ENCODE assay signal across 10 mouse cellular contexts in genomic region chr2:26296606-26297195, GRCm38 (mm10). TPM values are rescaled to one million over a fixed set of nuclear protein-coding genes. Genes with fewer than 3 reads are reported as not detected.
DNase-seq lines count a peak whose midpoint lies in the region; ATAC-seq and TF ChIP-seq lines count a peak whose summit lies in the region.
"Had no signal": no experiment of that assay in that cellular context is flagged by ENCODE, and none has a peak within 500 bp of the region (broad histone marks: within the 10 kb centered on the region; RNA-seq: fewer than 3 reads in every experiment).

No protein-coding gene starts in this region.

- peak; percentile 65 for DNase-seq in kidney, postnatal 0 days (ENCODE audit: low spot score)
- no peak for DNase-seq in kidney, postnatal 14 days
- peak; percentile 86 to 88 for DNase-seq in layer of hippocampus, adult 2 months (ENCODE audit: low spot score in 2 of 2)
- DNase-seq in heart, postnatal 10 days, result no peak
- no peak for DNase-seq in adrenal gland, postnatal 14 days

- no peaks in the 10 kb centered on the region for H3K36me3 ChIP-seq in kidney, postnatal 0 days (ENCODE audit: insufficient read depth, low read length)
- H3K36me3 ChIP-seq in neural tube, embryonic 12.5 days, result no peaks in the 10 kb centered on the region
- H3K36me3 ChIP-seq: G1E had no signal

- no peak for TF ChIP-seq CTCF in kidney, postnatal 0 days (IDR thresholded peaks at IDR 0.05; ENCODE audit: low read depth)
- no peak for TF ChIP-seq CTCF in layer of hippocampus, adult 2 months (conservative IDR thresholded peaks at IDR 0.05)

- H3K4me1 ChIP-seq in kidney, postnatal 0 days (replicated peaks; ENCODE audit: insufficient read depth, low read length), result peaks cover 15% of the 10 kb centered on the region
- peaks cover 42% of the 10 kb centered on the region for H3K4me1 ChIP-seq in neural tube, embryonic 12.5 days

- intact Hi-C loops in heart, postnatal 10 days (cut with DNase I), result no loop called here

- no peak overlapping the region for H3K4me2 ChIP-seq in kidney, postnatal 0 days (ENCODE audit: low read length)
- H3K4me2 ChIP-seq in neural tube, embryonic 12.5 days (replicated peaks), result no peak overlapping the region

- H3K9ac ChIP-seq in kidney, postnatal 0 days (ENCODE audit: low read depth, low read length), result peak overlapping the region; percentile 32; the same call in 1 of the 2 replicates
- no peak overlapping the region for H3K9ac ChIP-seq in neural tube, embryonic 12.5 days

- no peak for ATAC-seq in kidney, postnatal 0 days (replicated peaks; ENCODE audit: low FRiP score, low read depth)
- ATAC-seq in common myeloid progenitor, adult 5-6 weeks (replicated peaks; ENCODE audit: low read depth, poor library complexity, severe bottlenecking), result 0 out of 2 replicates have a peak, but pooled peaks have one; percentile 4
- no peak for ATAC-seq in neural tube, embryonic 12.5 days (ENCODE audit: low FRiP score, low read depth)
- ATAC-seq in monocyte, adult 5-6 weeks (replicated peaks; ENCODE audit: insufficient number of reproducible peaks, low FRiP score, low TSS enrichment, poor library complexity, severe bottlenecking), result no peak

- no peaks in the 10 kb centered on the region for H3K27me3 ChIP-seq in kidney, postnatal 0 days (ENCODE audit: insufficient read depth, low read length)
- H3K27me3 ChIP-seq in neural tube, embryonic 12.5 days (replicated peaks), result no peaks in the 10 kb centered on the region

- WGBS in kidney, postnatal 0 days, result 16% methylated on average over 6 of the region's 6 CpGs
- WGBS in neural tube, embryonic 12.5 days, result 34% methylated on average over 6 of the region's 6 CpGs

- H3K4me3 ChIP-seq in kidney, postnatal 0 days (replicated peaks; ENCODE audit: low read depth, low read length), result no peak overlapping the region
- no peak overlapping the region for H3K4me3 ChIP-seq in layer of hippocampus, adult 2 months
- H3K4me3 ChIP-seq in neural tube, embryonic 12.5 days, result no peak overlapping the region
- H3K4me3 ChIP-seq: erythroblast, embryonic 14.5 days had no signal

- no peaks in the 10 kb centered on the region for H3K9me3 ChIP-seq in kidney, postnatal 0 days (replicated peaks; ENCODE audit: low read length)
- no peaks in the 10 kb centered on the region for H3K9me3 ChIP-seq in neural tube, embryonic 12.5 days
- H3K9me3 ChIP-seq: G1E had no signal

- H3K27ac ChIP-seq in kidney, postnatal 0 days, result peak overlapping the region; percentile 73
- peak overlapping the region; percentile 90 for H3K27ac ChIP-seq in layer of hippocampus, adult 2 months
- H3K27ac ChIP-seq in neural tube, embryonic 12.5 days, result 0 out of 2 replicates have a peak overlapping the region, but pooled peaks have one; percentile 22

RNA-seq across cellular contexts. Expression of gene Ccdc187, which starts 2.3 kb away (rescaled TPM):
- 0.04 TPM in 1 of 2 replicates, not detected in the other for polyA plus RNA-seq in kidney, postnatal 0 days (2015; fragmentation: Nextera tagmentation; extraction: Ambion mirVana)
- not detected in 2 replicates for total RNA-seq in common myeloid progenitor, adult 5-6 weeks (2017)
- total RNA-seq in layer of hippocampus, adult 2 months (2021), result under 1 TPM; 0.59 to 0.76 TPM
- polyA plus RNA-seq in neural tube, embryonic 12.5 days (2016; fragmentation: Nextera tagmentation; extraction: Ambion mirVana), result 0.10 and 0.11 TPM in 2 replicates
- under 1 TPM; 0.05 to 0.22 TPM for total RNA-seq in heart, postnatal 10 days (2021)
- total RNA-seq in monocyte, adult 5-6 weeks (2017), result not detected in 3 replicates
- 1.0 and 1.5 TPM in 2 replicates for total RNA-seq in adrenal gland, postnatal 14 days (2021)
- polyA plus RNA-seq: G1E had no signal

RNA-seq across cellular contexts. Expression of gene Gpsm1, which starts 18.6 kb away (rescaled TPM):
- 21.3 and 23.1 TPM in 2 replicates for polyA plus RNA-seq in kidney, postnatal 0 days (2015; fragmentation: Nextera tagmentation; extraction: Ambion mirVana)
- 14.4 and 23.8 TPM in 2 replicates for total RNA-seq in common myeloid progenitor, adult 5-6 weeks (2017)
- total RNA-seq in layer of hippocampus, adult 2 months (2021), result 10 to 100 TPM; 36.6 to 40.7 TPM
- polyA plus RNA-seq in neural tube, embryonic 12.5 days (2016; fragmentation: Nextera tagmentation; extraction: Ambion mirVana), result 112 and 118 TPM in 2 replicates
- 100 to 1,000 TPM; 168 to 234 TPM for total RNA-seq in heart, postnatal 10 days (2021)
- 10.2 to 26.9 TPM (median 12.7 TPM) in 3 replicates for total RNA-seq in monocyte, adult 5-6 weeks (2017)
- total RNA-seq in adrenal gland, postnatal 14 days (2021), result 14.1 TPM in 2 replicates

RNA-seq across cellular contexts. Expression of gene Dnlz, which starts 55.2 kb away (rescaled TPM):
- 24.2 and 25.8 TPM in 2 replicates for polyA plus RNA-seq in kidney, postnatal 0 days (2015; fragmentation: Nextera tagmentation; extraction: Ambion mirVana)
- 7.1 and 9.1 TPM in 2 replicates for total RNA-seq in common myeloid progenitor, adult 5-6 weeks (2017)
- 10 to 100 TPM; 26.5 to 27.2 TPM for total RNA-seq in layer of hippocampus, adult 2 months (2021)
- polyA plus RNA-seq in neural tube, embryonic 12.5 days (2016; fragmentation: Nextera tagmentation; extraction: Ambion mirVana), result 36.1 and 36.3 TPM in 2 replicates
- 10 to 100 TPM; 14.8 to 16.3 TPM for total RNA-seq in heart, postnatal 10 days (2021)
- 3.4 to 8.6 TPM (median 3.7 TPM) in 3 replicates for total RNA-seq in monocyte, adult 5-6 weeks (2017)
- 19.0 and 19.8 TPM in 2 replicates for total RNA-seq in adrenal gland, postnatal 14 days (2021)

RNA-seq across cellular contexts. Expression of gene Qsox2, which starts 59.4 kb away (rescaled TPM):
- polyA plus RNA-seq in kidney, postnatal 0 days (2015; fragmentation: Nextera tagmentation; extraction: Ambion mirVana), result 11.3 and 12.5 TPM in 2 replicates
- 5.4 and 6.9 TPM in 2 replicates for total RNA-seq in common myeloid progenitor, adult 5-6 weeks (2017)
- 10 to 100 TPM; 25.3 to 25.7 TPM for total RNA-seq in layer of hippocampus, adult 2 months (2021)
- polyA plus RNA-seq in neural tube, embryonic 12.5 days (2016; fragmentation: Nextera tagmentation; extraction: Ambion mirVana), result 18.4 and 20.6 TPM in 2 replicates
- total RNA-seq in heart, postnatal 10 days (2021), result 10 to 100 TPM; 11.8 to 12.8 TPM
- 2.8 to 5.5 TPM (median 3.6 TPM) in 3 replicates for total RNA-seq in monocyte, adult 5-6 weeks (2017)
- total RNA-seq in adrenal gland, postnatal 14 days (2021), result 18.6 and 19.0 TPM in 2 replicates

Comparison
In these comparisons a context has a peak if more than half of its experiments do, and no peak if none do; other contexts are left out.
1. DNase-seq: peak in kidney, postnatal 0 days (single experiment) and layer of hippocampus, adult 2 months (2 of 2); none in kidney, postnatal 14 days (single experiment), heart, postnatal 10 days (0 of 2) and adrenal gland, postnatal 14 days (single experiment).
2. H3K27ac ChIP-seq: peak in every context shown above with its lines; median percentile 90 in layer of hippocampus, adult 2 months; 73 in kidney, postnatal 0 days; 22 in neural tube, embryonic 12.5 days.